Mouse (Mus musculus) splenic B cell, adult 2 months (primary cell): ENCODE data around the gene Olfr952.

Experiments
- DNase-seq: peaks from one replicate; pipeline ENCODE4 v3.0.0-alpha.2; 2011; ENCODE audit warnings: low read depth, low spot score
- H3K27me3 ChIP-seq: 2 replicates; pipeline ENCODE4 v1.6.1; 2012; ENCODE audit warnings: mild to moderate bottlenecking, low read length, moderate library complexity, mixed read lengths; ENCODE audit not compliant: control insufficient read depth, poor library complexity, insufficient read depth, severe bottlenecking
- H3K36me3 ChIP-seq: 2 replicates; pipeline ENCODE4 v1.6.1; 2012; ENCODE audit warnings: mild to moderate bottlenecking, low read length, moderate library complexity, mixed read lengths; ENCODE audit not compliant: control insufficient read depth, poor library complexity, insufficient read depth, severe bottlenecking

The Olfr952 gene

DNA sequence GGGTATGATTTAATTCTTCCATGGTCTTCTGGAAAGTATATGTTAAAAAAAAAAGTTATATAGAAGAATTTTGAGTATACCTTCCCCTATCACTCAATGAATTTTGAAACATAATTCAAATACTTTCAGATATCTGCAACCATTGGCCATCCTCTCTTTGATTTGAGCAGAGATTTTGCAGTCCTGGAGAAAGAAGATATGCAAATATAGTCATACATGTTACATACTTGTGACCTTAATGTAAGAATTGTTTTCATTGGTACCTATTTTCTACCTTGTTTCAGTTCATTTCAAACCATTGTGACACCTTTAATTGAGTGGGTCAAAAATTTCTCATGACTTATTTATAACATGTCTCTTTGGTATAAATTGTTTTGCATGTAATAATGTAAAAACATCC, at the start of gene Olfr952:
TSS of gene Olfr952 (minus strand) at position 101 of the 400 bp plus-strand sequence.
- no peak for DNase-seq
- no peaks in the 10 kb centered on the region for H3K36me3 ChIP-seq
- no peaks in the 10 kb centered on the region for H3K27me3 ChIP-seq

GRCm38 (mm10) chr9:39471844-39472243, 44.9 kb upstream of the Olfr952 start, which contains the start of gene Olfr955:
TSS of gene Olfr955 (minus strand) at chr9:39471944.
- DNase-seq = no peak
- no peaks in the 10 kb centered on the region for H3K27me3 ChIP-seq
- H3K36me3 ChIP-seq = no peaks in the 10 kb centered on the region

DNA sequence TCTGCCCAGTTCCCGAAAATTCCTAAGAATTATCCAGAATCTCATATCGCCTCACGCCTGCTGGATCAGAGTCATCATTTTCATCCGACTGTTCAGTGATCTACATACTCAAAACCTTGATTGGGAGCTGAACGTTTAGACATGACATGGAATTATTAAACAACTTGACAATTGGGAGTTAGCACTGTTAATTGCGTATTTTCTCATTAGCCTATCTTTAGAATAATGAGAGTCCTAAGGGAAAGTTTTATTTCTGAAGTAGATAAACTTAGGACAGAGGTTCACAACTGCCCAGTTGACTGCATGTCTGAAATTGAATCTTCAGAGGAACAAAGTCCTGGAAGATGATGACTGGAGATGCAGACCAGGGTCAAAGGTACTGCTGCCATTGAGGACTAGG, 29.5 kb upstream of the Olfr952 start, which contains the start of gene Olfr954:
TSS of gene Olfr954 (plus strand) at position 301 of the 400 bp plus-strand sequence.
- no peaks in the 10 kb centered on the region for H3K36me3 ChIP-seq
- H3K27me3 ChIP-seq = no peaks in the 10 kb centered on the region
- no peak for DNase-seq

DNA sequence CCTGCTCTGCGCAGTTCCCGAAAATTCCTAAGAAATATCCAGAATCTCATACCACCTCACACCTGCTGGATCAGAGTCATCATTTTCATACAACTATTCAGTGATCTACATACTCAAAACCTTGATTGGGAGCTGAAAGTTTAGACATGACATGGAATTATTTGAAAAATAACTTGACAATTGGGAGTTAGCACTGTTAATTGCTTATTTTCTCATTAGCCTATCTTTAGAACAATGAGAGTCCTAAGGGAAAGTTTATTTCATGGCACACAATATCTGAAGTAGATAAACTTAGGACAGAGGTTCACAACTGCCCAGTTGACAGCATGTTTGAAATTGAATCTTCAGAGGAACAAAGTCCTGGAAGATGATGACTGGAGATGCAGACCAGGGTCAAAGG, 39.8 kb downstream of the Olfr952 start, which contains the start of gene Olfr951:
TSS of gene Olfr951 (plus strand) at position 301 of the 400 bp plus-strand sequence.
- Histone ChIP-seq H3K36me3 (no peaks in the 10 kb centered on the region), H3K27me3 (no peaks in the 10 kb centered on the region)

More for the DNA sequence above, 39.8 kb downstream of the Olfr952 start, which contains the start of gene Olfr951:
- no peak for DNase-seq
